Mouse (Mus musculus) testis, adult 2 months (tissue): Measurements from ENCODE around the gene Gm3149.
"Not testable (repeated sequence)": the region's sequence is repeated elsewhere in the genome, so short reads cannot be mapped to it uniquely, and the experiment has no call there.

Experiments used
- CTCF ChIP-seq: fragments of 200-500 bp; IDR thresholded peaks from 2 replicates; pipeline ENCODE4 v1.5.1; 2012; ENCODE audit warnings: low read depth, mild to moderate bottlenecking, inconsistent platforms, low read length, moderate library complexity; ENCODE audit not compliant: control insufficient read depth, insufficient read depth, insufficient replicate concordance
- POLR2A ChIP-seq: fragments of 200-500 bp; IDR thresholded peaks from 2 replicates; pipeline ENCODE4 v1.6.1; 2012; ENCODE audit warnings: low read depth, mild to moderate bottlenecking, inconsistent platforms, low read length, moderate library complexity; ENCODE audit not compliant: control insufficient read depth

- TF ChIP-seq POLR2A, CTCF: not testable (repeated sequence)
Measured at GRCm38 (mm10) chr14:4368991-4369390, 51.9 kb downstream of the Gm3149 start.
